Mouse (Mus musculus) ES-E14 (cell line): ENCODE data around the gene Pibf1. TPM values are rescaled to one million over a fixed set of nuclear protein-coding genes. Genes with fewer than 3 reads are reported as not detected.

ENCODE experiments used
- DNase-seq: peaks from one replicate; pipeline ENCODE4 v3.0.0-alpha.2; 2013; ENCODE audit warnings: low read depth, low spot score
- H3K27ac ChIP-seq: 2 replicates; pipeline ENCODE4 v1.5.1; 2012; ENCODE audit warnings: low read depth, mild to moderate bottlenecking, low read length, moderate library complexity, mixed read lengths; ENCODE audit not compliant: poor library complexity, insufficient read depth, severe bottlenecking
- H3K36me3 ChIP-seq: 2 replicates; pipeline ENCODE4 v1.6.1; 2012; ENCODE audit warnings: mild to moderate bottlenecking, low read length, moderate library complexity, mixed read lengths; ENCODE audit not compliant: control insufficient read depth, poor library complexity, insufficient read depth, severe bottlenecking
- H3K4me1 ChIP-seq, 2 experiments: fragments of 150-350 bp in 1 of 2; sonication (generic) in 1 of 2; 2 replicates each; pipeline ENCODE4 v1.6.1; 2012; ENCODE audit warnings: low read length in 2 of 2, mild to moderate bottlenecking in 1 of 2, mixed read lengths in 1 of 2; ENCODE audit not compliant: control insufficient read depth in 2 of 2, insufficient read depth in 2 of 2, poor library complexity in 1 of 2
- H3K4me3 ChIP-seq, 2 experiments: fragments of 150-350 bp in 1 of 2; sonication (generic) in 1 of 2; 2 replicates each; pipeline ENCODE4 v1.5.1; 2012; ENCODE audit warnings: low read length in 2 of 2, low read depth in 1 of 2, mild to moderate bottlenecking in 1 of 2, mixed read lengths in 1 of 2; ENCODE audit not compliant: insufficient read depth in 1 of 2, poor library complexity in 1 of 2, severe bottlenecking in 1 of 2
- H3K9ac ChIP-seq: 2 replicates; pipeline ENCODE4 v1.6.1; 2012; ENCODE audit warnings: low read depth, mild to moderate bottlenecking, low read length, mixed read lengths; ENCODE audit not compliant: poor library complexity, insufficient read depth, severe bottlenecking
- H3K9me3 ChIP-seq: fragments of 150-350 bp; sonication (generic); 2 replicates; pipeline ENCODE4 v1.6.1; 2012; ENCODE audit warnings: low read depth, mild to moderate bottlenecking, low read length; ENCODE audit not compliant: control insufficient read depth, insufficient read depth
- CHD2 ChIP-seq: IDR thresholded peaks from 2 replicates; pipeline ENCODE4 v1.6.1; 2014; ENCODE audit warnings: mild to moderate bottlenecking, low read depth, low read length, inconsistent platforms
- HCFC1 ChIP-seq: IDR thresholded peaks from 2 replicates; pipeline ENCODE4 v1.6.1; 2012; ENCODE audit warnings: low read length, inconsistent platforms, borderline replicate concordance; ENCODE audit not compliant: insufficient read depth
- MAFK ChIP-seq: IDR thresholded peaks from 2 replicates; pipeline ENCODE4 v1.6.1; 2014; ENCODE audit warnings: mild to moderate bottlenecking, low read depth, low read length, inconsistent platforms; ENCODE audit not compliant: insufficient read depth
- ZC3H11A ChIP-seq: IDR thresholded peaks from 2 replicates; pipeline ENCODE4 v1.6.1; 2012; ENCODE audit warnings: low read depth, mild to moderate bottlenecking, inconsistent platforms, low read length, borderline replicate concordance
- ZNF384 ChIP-seq: IDR thresholded peaks from 2 replicates; pipeline ENCODE4 v1.6.1; 2012; ENCODE audit warnings: low read depth, low read length, inconsistent platforms
- in situ Hi-C, 2 experiments: fragments of 600-800 bp; cut with MboI; formaldehyde crosslinking; loops; one replicate each; pipeline ENCODE4 v1.15.1; 2025; ENCODE audit warnings: low sequenced_read_pairs in 2 of 2, inconsistent platforms in 1 of 2; ENCODE audit not compliant: unreplicated experiment in 2 of 2
- total RNA-seq: library from RNA; depleted of rRNA; stranded (reverse); fragments of 300-350 nt; gene quantifications from 2 replicates; pipeline ENCODE4 v1.2.3, GENCODE M21; 2012

Pibf1 gene
- total RNA-seq, 1 experiment, result 12.9 TPM

- no peak overlapping the region for H3K9ac ChIP-seq
- in situ Hi-C loops, result no loop called here
- H3K4me1 ChIP-seq, result peaks cover 0 to 2% of the 10 kb centered on the region in 2 experiments; a peak in 1 of 4 replicates
- no peak for DNase-seq
- no peaks in the 10 kb centered on the region for H3K9me3 ChIP-seq
- H3K4me3 ChIP-seq, result no peak overlapping the region
- TF ChIP-seq MAFK (no peak), ZC3H11A (no peak), CHD2 (no peak), ZNF384 (no peak), HCFC1 (no peak)
- no peak overlapping the region for H3K27ac ChIP-seq
- H3K36me3 ChIP-seq, result no peaks in the 10 kb centered on the region
Observed at GRCm38 (mm10) chr14:99225929-99226328, 126.7 kb downstream of the Pibf1 start.

GRCm38 (mm10) chr14:99229071-99229780, 130.0 kb downstream of the Pibf1 start:
- in situ Hi-C loops, result no loop called here
- H3K27ac ChIP-seq, result no peak overlapping the region
- H3K36me3 ChIP-seq, result no peaks in the 10 kb centered on the region
- no peak overlapping the region for H3K9ac ChIP-seq
- no peak overlapping the region for H3K4me3 ChIP-seq
- no peaks in the 10 kb centered on the region for H3K4me1 ChIP-seq
- TF ChIP-seq CHD2 (no peak), HCFC1 (no peak), ZNF384 (no peak), ZC3H11A (no peak), MAFK (no peak)
- DNase-seq, result no peak
- no peaks in the 10 kb centered on the region for H3K9me3 ChIP-seq

GRCm38 (mm10) chr14:99233056-99233455, 133.8 kb downstream of the Pibf1 start:
- Histone ChIP-seq H3K36me3 (no peaks in the 10 kb centered on the region), H3K4me1 (no peaks in the 10 kb centered on the region), H3K9me3 (no peaks in the 10 kb centered on the region), H3K27ac (no peak overlapping the region), H3K9ac (no peak overlapping the region), H3K4me3 (no peak overlapping the region)
- in situ Hi-C loops, result no loop called here
- TF ChIP-seq ZNF384 (no peak), HCFC1 (no peak), CHD2 (no peak), MAFK (no peak), ZC3H11A (no peak)
- DNase-seq, result no peak

- DNase-seq, result no peak
- H3K9me3 ChIP-seq, result no peaks in the 10 kb centered on the region
- in situ Hi-C loops, result no loop called here
- no peaks in the 10 kb centered on the region for H3K4me1 ChIP-seq
- no peak overlapping the region for H3K27ac ChIP-seq
- no peak overlapping the region for H3K4me3 ChIP-seq
- no peak overlapping the region for H3K9ac ChIP-seq
- no peaks in the 10 kb centered on the region for H3K36me3 ChIP-seq
- TF ChIP-seq CHD2, result no peak
- TF ChIP-seq MAFK, result no peak
- no peak for TF ChIP-seq HCFC1
- no peak for TF ChIP-seq ZNF384
- TF ChIP-seq ZC3H11A, result no peak
Observed at GRCm38 (mm10) chr14:99237115-99237514, 137.9 kb downstream of the Pibf1 start.
